Mouse (Mus musculus) ES-E14 (cell line): ENCODE results near the gene Srl.

Experiments used
- CHD2 ChIP-seq: IDR thresholded peaks from 2 replicates; pipeline ENCODE4 v1.6.1; 2014; ENCODE audit warnings: mild to moderate bottlenecking, low read depth, low read length, inconsistent platforms
- ZNF384 ChIP-seq: IDR thresholded peaks from 2 replicates; pipeline ENCODE4 v1.6.1; 2012; ENCODE audit warnings: low read depth, low read length, inconsistent platforms

- no peak for TF ChIP-seq CHD2
- TF ChIP-seq ZNF384 = no peak
Observed at GRCm38 (mm10) chr16:4521074-4521667, 20.4 kb downstream of the Srl start.
